Mouse (Mus musculus): ENCODE measurements around the gene Zbtb20. TPM values are rescaled to one million over a fixed set of nuclear protein-coding genes. Genes with fewer than 3 reads are reported as not detected.

The Zbtb20 gene
- total RNA-seq, 2 experiments from 2014 or later = 139 to 141 TPM

- DNase-seq = no peak
Observed at GRCm38 (mm10) chr16:43571376-43572081, 695.8 kb downstream of the Zbtb20 start.

GRCm38 (mm10) chr16:43572171-43572570 is 696.5 kb downstream of the Zbtb20 start:
- DNase-seq = no peak

DNA sequence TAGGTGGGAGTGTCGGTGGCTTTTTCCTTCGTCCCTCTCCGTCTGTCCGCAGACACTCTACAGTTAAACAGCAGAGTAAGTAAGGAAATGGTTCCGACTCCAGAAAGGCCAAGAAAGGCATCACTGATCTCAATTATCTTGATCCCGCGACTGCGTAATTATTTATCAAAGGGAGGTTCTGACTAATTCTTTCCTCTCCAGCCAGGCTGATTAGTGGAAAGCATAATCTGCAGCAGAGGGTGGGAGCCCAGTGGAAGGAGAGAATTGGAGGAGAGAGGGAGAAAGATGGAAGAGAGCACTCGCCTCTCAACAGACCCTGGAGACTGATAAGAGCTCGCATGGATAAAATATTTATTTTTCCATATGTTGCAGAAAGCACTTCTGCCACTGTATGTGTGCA is 697.1 kb downstream of the Zbtb20 start:
- peak in 1 of 2 experiments; percentile 25 for DNase-seq

- DNase-seq = peak; percentile 60 to 61
Observed at GRCm38 (mm10) chr16:43573181-43573833, 697.6 kb downstream of the Zbtb20 start.

DNA sequence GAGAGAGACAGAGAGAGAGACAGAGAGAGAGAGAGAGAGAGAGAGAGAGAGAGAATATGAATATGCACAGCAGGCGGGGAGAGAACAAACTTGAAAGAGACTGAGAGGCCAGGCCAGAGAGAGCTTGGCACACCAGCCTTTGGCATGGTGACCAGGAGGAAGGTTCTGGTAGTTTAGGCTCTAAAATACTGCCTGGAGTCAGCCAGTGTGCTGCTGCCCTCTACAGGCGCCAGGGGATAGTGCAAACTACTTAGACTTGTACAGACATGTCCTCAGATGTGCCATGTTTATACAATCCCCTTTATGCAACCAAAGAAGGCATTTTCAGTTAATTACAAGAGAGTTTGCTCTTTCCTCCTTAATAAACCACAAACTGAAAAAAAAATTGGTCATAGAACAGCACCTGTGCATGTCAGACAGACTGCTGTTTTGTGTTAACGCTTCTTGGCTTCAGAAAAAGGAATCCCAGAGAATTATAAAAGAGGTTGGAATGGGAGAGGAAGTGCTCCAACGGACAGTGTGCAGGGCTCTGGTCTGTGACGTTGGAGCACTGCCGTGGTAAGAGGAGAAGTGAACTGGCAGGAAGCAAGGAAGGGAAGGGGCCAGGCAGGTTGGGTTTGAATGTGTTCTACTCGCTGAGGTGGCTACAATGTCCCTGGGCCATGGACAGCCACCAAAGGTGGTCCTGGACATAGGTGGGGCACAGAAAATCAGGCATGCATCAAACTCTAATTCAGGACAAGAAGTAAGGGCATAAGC is 698.5 kb downstream of the Zbtb20 start:
- DNase-seq = peak; percentile 94 to 95

- DNase-seq = peak in 1 of 2 experiments; percentile 25
Observed at GRCm38 (mm10) chr16:43575066-43575465, 699.4 kb downstream of the Zbtb20 start.

DNA sequence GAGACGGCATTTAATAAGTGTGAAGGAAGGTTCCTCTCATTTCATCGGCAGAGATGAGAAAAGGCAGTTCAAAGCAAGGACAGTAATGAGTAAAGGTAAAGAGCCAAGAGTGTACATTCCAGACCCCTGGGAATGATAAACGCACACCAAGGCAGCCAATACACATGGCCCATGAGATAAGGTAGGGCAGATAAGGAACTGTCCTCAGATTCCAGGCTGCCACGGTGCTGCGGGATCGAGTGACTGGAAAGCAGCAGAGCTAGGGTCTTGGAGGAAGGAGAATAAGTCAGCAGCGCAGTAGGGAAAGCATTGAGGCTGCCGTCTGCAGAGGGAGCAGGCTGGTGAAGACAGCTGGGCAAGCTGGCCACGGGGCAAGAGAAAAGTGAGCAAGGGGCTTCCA is 699.8 kb downstream of the Zbtb20 start:
- no peak for DNase-seq

- DNase-seq = peak in 1 of 2 experiments; percentile 61
Observed at GRCm38 (mm10) chr16:43577399-43577798, 701.7 kb downstream of the Zbtb20 start.

DNA sequence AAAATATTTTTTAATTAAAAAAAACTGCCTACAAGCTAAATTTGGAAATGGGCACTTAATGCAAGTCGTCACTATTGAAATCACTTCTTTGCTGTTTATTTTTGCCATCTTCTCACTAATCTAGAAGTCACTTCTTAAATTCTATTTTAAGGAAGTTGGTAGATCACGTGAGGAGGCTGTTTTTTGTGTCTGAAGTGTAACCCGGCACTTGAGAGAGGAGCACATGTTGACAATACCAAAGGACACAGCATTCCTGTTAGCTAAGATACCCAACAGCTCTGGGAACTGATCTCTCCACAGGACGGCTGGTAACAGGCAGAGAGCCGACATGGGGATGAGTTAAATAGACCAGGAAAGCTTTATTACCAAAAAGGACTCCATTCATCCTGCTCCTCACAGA is 702.7 kb downstream of the Zbtb20 start:
- no peak for DNase-seq

GRCm38 (mm10) chr16:43579111-43579510 is 703.4 kb downstream of the Zbtb20 start:
- DNase-seq = peak in 1 of 2 experiments; percentile 33

GRCm38 (mm10) chr16:43580321-43580822 is 704.7 kb downstream of the Zbtb20 start:
- DNase-seq = no peak

GRCm38 (mm10) chr16:43581551-43581950 is 705.9 kb downstream of the Zbtb20 start:
- DNase-seq = no peak

DNA sequence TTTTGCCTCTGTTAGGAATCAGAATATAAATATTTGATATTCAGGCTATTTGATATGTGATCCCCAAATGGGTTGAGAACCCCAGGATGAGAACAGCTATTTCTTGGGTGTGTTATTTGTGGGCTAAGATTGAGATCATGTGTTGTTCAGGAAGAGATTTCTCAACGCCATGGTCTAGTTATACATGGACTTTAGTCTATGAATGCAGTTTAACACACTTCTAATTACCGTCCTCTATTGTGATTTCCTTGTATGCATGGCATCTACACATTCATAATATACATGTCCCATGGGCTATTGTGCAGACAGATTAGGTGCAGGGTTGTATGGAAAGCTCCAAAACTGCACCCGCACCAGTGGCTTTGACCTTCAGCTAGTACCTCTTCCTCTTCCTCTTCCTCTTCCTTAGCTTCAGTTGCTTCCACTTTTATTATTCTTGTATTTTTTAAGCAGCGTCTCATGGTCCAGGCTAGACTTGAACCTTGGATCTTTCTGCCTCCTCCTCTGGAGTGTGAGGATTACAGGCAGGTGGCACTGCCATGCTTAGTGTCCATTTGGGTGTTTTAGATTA is 711.3 kb downstream of the Zbtb20 start:
- no peak for DNase-seq

DNA sequence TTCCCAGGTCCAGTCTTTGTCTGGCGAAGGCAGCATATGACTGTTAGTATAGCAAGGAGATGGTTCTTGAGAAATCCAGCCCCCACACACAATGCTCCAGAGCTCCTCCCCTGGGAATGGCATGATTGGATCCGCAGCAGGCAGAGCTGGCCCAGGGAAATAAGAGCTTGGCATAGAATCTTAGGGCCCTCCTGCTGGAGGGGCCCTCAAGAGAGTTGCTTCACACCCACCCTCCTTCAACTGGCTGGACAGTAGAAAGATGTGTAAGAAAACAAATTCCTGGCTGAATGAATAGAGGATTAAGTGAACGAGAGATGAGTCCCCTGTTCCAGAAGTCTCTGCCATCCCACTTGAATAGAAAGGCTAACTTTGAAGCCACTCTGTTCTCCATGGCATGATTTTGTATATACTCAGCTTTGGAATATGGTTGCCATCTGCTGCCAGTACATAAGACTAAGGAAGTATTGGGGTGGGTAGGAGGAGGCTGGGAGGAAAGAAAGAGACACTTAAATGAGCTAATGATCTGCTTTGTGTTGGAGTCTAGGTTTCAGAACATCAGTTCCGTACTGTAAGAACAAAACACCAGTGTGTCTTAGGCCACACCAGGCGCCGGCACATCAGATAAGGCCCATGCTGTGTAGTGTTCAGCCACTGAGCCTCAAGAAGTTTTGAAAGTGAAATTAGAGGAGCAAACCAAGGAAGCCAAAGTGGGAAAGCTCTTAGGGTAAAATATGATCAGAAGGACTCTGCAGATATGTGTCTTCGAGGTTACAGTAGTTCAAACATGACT is 715.2 kb downstream of the Zbtb20 start:
- no peak for DNase-seq

DNA sequence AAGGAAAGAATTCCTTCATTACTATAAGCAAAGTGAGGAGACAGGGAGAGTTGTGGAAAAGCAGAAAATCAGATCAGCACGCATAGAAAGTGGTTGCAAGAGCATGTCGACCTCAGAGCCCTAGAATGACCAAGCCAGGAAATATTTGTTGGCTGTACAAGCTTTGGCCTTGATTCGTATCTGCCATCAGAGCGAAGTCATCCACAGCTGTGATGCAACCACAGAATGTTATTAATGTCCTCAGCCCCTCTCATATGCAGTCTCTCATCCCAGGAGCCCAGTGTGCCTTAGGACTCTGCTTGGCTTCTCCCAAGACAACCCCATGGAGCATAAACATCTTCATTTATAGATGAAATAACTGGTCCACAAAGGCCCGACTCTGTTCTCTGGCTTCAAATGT is 716.4 kb downstream of the Zbtb20 start:
- DNase-seq = peak; percentile 59 to 63

GRCm38 (mm10) chr16:43592801-43593200 is 717.1 kb downstream of the Zbtb20 start:
- no peak for DNase-seq

GRCm38 (mm10) chr16:43597375-43598060 is 721.8 kb downstream of the Zbtb20 start:
- no peak for DNase-seq

DNA sequence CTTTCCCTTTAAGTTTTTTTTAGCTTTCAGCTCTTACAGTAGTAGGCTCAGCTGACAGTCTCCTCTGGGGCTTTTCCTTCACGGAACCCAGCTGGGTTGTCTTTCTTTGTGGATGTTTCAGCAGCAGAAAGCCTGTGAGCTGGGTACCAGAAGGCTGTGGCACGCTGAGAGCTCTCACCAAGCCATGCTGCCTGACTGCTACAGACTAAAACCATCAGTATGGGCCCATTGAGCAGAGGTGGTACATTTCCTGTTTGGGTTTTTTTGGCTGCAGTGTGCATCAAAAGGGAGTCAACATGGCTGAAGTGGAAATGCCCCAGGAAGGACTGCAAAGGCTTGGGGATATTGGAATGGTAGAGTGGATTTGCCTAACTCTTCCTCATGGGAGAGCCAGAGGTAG is 724.0 kb downstream of the Zbtb20 start:
- no peak for DNase-seq

GRCm38 (mm10) chr16:43602573-43602972 is 726.9 kb downstream of the Zbtb20 start:
- DNase-seq = no peak

DNA sequence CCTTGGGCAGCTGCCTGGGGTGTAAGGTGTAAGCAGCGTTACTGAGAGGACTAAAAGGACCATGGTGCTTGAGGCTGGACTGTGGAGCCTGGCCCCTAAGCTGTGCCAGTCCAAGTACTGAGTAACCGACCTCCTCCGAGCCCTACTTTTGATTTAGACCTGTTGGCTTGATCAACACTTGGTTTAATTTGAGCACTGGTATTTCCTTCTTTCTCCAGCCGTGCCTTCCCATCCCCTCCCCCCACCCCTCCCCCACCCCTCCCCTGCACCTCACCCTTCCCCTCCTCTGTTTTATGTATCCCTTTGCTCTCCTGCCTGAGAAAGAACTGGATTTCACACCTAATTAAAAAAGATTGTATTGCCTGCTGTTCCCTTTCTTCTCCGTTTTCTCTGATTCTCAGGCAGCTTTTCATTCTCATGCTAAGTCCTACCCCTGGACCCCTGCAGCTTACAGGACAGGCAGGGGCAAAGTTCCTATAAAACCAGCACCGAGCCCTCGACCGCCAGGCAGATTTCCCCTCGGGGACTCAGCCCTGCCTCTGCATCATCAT is 728.0 kb downstream of the Zbtb20 start:
- DNase-seq = no peak

Measured in adrenal gland, postnatal 36 days (tissue).